Mouse (Mus musculus): ENCODE data around the gene Dnajc25.

The Dnajc25 gene

GRCm38 (mm10) chr4:58994762-58995161 lies at the start of gene Dnajc25:
TSS of gene Dnajc25 (plus strand) at chr4:58995062.
- DNase-seq: no peak

DNA sequence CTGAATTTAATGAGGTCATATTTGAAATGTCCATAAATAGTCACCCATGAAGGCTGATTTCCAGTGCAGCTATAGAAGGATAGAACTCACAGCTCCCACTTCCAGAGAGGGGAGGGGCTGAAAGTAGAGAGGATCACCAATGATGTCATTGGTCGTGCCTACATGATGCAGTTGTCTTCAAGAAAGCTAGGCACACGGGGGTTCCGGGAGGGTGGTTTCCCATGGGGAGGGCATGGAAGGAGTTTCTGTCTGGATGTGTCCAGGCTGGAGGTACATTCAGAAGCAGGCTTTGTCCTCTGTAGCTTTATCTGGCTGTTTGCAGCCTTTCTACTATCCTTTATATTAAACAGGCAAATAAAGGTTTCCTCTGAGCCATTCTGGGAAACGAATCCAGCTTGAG lies 46.5 kb upstream of the Dnajc25 start:
- DNase-seq: no peak

DNA sequence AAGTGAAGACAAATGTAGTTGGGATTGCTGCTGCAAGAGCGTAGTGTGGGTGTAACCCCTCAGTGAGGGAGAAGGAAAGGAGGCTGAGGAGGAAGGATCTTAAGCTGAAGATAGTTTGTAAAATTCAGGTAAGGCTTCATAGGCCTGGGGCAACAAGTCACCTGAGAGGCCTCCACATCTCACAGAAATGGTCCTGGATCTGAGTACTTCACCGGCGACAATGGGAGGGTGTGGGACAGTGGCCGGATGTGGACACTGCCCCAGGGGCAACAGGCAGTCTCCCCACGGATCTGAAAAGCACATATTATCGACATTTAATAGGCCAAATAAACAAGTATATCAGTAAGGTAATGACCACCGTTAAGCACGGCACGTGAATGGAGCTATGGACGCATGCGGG lies 42.2 kb upstream of the Dnajc25 start:
- no peak for DNase-seq

- DNase-seq: no peak
Measured at GRCm38 (mm10) chr4:58961719-58962118, 33.1 kb upstream of the Dnajc25 start.

GRCm38 (mm10) chr4:58963271-58963670 lies 31.6 kb upstream of the Dnajc25 start:
- DNase-seq: no peak

GRCm38 (mm10) chr4:58965136-58965535 lies 29.7 kb upstream of the Dnajc25 start:
- DNase-seq: no peak

DNA sequence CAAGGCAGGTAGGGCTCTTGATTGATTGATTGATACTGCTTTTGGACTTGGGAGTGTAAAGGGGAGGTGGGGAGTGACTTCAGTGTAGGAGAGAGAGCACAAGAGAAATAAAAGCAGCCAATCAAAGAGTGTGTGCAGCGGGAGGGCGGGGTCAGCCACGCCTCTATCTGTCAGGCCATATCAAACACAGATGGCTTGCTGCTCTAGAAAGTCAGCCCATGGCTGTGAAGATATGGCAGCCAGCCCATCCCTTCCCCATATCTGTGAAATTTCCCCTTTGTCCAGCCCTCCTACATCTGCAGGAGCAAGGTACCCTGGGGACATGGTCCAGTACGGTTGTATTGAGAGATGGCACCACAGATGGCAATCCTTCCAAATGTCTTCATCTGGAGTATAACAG lies 24.2 kb upstream of the Dnajc25 start:
- DNase-seq: peak; percentile 81

DNA sequence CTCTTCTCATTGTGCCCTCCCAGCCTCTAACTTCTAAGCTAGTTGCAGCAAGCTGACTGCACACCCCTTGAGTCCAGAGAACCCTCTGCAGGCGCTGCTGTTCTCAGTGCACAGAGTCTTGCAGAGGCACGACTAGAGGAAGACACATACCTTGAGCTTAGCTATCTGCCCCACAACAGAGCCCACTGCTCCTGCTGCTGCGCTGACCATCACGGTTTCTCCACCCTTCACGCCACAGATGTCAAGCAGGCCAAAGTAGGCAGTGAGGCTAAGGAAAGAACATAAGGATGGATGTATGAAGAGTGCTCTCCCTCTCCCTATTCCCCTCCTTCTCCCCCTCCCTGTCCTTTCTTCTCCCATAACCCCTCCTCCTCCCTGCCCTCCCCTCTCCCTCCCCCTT lies 19.2 kb upstream of the Dnajc25 start:
- no peak for DNase-seq

GRCm38 (mm10) chr4:58981421-58981820 lies 13.4 kb upstream of the Dnajc25 start:
- no peak for DNase-seq

- no peak for DNase-seq
Measured at GRCm38 (mm10) chr4:58982806-58983205, 12.1 kb upstream of the Dnajc25 start.

- DNase-seq: peak; percentile 82
Measured at GRCm38 (mm10) chr4:58985157-58985648, 9.7 kb upstream of the Dnajc25 start.

DNA sequence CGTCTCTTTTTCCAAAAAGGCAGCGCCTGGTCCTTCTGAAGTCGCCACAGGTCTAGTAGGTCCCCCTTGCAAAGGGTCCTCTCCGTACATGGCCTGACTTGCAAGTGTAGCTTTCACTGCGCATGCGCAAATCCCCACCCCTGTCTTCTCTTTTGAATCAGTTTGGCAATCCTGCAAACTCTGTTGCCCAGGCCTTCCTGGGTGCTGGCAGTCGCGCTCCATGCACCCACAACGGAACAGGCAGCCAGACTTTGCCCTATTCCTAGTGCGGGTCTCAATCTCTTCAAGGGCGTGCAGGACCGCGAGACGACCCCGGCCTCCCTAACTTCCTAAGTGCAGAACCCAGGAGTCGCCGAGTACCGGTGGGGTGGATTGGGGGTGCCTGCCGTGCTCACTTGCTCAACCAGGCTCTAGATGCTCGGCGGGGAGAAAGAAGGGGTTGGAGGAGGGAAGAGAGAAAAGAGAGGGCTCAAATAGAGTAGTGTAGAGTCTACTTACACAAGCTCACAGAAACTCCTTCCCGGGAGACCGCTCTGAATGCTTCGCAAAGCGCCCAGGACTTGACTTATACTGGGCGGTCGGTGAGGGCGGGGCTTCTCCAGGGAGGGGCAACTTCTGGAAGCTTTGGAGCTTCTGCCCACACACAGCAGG lies 8.2 kb upstream of the Dnajc25 start, which contains the start of gene Ptgr1:
Gene Ptgr1 (minus strand): TSS at position 580 of the 651 bp plus-strand sequence.
- peak; percentile 89 for DNase-seq

DNA sequence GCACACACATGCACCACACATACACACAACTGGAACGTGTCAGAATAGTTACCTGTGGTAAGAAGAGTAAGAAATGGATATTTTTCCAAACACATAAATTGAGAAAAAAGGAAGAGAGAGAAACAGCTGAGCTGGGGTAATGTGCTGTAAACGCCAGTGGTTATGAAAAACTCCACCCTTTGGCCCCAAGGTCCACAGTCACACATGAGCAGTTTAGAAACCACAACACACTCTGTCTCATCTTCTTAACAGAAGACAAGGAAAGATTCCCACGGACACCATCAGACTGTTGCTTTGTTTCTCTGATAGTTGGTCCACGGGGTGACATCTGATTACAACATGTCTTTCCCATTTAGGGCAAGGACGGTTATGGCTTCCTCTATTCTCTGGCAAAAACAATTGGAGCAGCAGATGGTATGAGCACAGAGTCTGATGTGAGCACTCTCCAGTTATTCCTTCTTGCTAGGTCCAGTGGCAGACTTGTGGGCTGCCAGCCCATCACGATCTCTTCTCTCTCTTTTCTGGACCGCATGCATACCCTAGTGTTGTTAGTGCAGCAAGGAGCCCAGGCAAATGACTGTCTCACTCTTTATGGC lies 5.5 kb upstream of the Dnajc25 start:
- no peak for DNase-seq

DNA sequence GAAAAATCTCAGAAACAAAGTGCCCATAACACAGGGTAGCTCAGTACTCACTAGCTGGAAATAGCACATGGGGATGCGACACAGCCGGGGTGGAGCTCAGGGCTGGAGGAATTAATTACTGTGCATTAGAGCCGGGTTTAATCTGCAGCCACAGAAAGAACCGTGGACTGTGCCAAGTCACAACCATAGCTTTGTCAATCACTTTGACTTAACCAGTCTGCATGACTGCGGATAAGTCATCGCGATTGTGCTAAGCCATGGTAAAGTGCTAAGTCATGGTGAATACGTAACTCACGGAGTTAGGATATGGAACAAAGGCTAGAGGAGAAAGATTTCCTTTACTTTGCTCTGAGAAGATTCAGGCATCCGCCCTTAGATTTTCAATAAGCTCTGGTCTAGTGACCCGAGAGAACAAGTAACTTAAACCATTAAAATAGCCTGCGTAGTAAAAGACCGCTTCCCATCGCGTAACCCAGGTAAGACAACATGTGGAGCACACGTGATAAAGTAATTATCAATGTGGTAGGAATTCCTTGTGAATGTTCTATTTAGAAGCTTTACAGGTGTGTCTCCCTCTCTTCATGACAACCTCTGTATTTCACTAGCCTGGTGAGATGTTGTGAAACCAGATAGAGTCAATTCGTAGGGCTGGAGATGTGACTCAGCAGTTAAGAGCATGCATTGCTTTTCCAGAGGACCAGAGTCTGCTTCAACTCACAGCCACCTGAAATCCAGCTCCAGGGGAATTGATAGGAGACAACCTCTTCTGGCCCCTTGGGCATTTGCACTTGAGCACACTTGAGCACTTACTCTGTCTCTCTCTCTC lies 4.0 kb upstream of the Dnajc25 start:
- peak; percentile 26 for DNase-seq

- DNase-seq: peak; percentile 61
Measured at GRCm38 (mm10) chr4:58992195-58992594, 2.7 kb upstream of the Dnajc25 start.

GRCm38 (mm10) chr4:58995251-58995693 lies 410 bp downstream of the Dnajc25 start:
- DNase-seq: no peak

DNA sequence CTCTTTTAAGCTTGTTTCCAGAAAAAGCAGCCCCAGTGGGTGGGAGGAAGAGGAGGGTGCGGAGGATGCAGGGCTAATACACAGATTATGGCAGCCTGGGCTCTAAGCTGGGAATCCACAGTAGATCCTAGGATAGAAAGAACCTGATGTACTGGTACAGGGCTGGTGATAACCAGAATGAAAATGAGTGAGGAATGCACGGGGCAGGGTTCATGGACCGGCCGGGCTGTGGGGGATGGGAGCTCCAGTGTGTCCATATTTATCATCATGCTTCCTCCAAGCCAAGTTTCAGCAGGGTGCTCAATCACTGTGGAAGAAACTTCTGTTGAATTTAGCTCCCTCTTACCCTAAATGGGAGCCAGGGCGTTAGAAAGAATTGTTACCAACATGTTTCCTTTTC lies 2.2 kb downstream of the Dnajc25 start:
- DNase-seq: no peak

DNA sequence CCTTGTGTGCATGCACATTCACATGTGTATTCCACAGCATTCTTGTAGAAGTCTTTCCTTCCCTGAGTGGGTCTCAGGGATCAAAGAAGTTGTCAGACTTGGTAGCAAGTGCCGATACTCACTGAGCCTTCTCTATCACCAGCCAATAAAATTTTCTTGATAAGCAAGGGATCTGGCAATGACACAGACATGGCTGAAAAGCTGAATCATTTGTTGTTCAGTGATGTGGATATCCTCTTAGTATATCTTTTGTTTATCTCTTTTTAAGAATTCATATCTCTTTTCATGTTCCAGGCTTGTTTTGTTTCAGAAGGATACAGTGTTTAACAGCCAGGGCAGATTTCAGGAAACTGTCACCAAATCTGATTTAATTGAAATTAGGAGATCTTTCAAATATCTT lies 3.8 kb downstream of the Dnajc25 start:
- DNase-seq: no peak

GRCm38 (mm10) chr4:58999686-59000085 lies 4.8 kb downstream of the Dnajc25 start:
- peak; percentile 77 for DNase-seq

DNA sequence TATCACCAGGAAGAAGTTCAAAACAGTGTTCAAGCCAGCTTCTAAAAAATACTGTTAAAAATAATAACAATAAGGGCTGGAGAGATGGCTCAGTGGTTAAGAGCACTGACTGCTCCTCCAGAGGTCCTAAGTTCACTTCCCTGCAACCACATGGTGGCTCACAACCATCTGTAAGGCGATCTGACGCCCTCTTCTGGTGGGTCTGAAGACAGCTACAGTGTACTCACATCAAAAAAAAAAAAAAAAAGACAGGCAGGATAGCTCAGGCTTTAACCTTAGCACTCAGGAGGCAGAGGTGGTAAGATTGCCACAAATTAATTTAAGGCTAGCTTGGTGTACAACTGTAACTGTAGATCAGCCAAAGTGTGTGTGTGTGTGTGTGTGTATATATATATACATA lies 5.8 kb downstream of the Dnajc25 start:
- DNase-seq: peak; percentile 62

DNA sequence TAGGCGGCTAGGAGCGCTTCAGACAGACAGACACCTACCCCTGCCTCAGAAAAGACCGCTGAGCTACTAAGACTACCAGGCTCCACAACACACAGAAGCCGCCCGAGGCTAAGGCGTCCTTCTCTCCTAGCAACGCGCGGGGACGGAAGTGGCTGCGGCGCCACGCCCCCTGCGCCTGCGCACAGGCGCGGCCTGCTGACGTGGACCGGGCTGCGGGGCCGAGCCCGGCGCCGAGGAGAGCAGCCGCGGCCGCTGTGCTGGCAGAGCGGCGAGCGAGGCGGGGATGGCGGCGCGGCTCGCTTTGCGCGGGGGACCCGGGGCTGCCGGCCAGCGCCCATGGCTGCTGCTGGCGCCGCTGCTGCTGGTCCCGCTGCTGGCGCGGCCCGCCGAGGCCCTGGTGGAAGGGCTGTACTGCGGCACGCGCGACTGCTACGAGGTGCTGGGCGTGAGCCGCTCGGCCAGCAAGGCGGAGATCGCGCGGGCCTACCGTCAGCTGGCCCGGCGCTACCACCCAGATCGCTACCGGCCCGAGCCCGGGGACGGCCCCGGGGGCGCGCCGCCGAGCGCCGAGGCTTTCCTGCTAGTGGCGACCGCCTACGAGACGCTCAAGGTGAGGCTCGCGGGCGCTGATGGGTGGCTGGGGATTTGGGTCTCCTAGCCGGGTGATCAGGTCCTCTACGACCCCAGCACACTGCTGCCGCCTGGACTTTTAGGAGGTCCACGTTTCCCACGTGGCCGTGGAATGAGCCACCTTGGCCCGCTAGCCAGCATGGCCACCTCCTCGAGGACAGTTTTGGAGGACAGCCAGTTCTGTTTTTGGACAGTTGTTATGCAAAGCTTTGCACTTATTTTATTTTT lies 8.3 kb downstream of the Dnajc25 start, which contains the start of gene Gm20503:
Gene Gm20503 (plus strand): TSS at position 263 of the 858 bp plus-strand sequence.
- peak; percentile 92 for DNase-seq

GRCm38 (mm10) chr4:59003806-59004200 lies 8.9 kb downstream of the Dnajc25 start:
- DNase-seq: no peak
